Mouse (Mus musculus): Measurements from ENCODE around the gene Alg14.

Gene Alg14

GRCm38 (mm10) chr3:121340321-121340761 is 48.8 kb downstream of the Alg14 start:
- no peak for DNase-seq

- DNase-seq, result peak; percentile 53
These were observed 51.7 kb downstream of the Alg14 start for GRCm38 (mm10) chr3:121343224-121343623.

DNA sequence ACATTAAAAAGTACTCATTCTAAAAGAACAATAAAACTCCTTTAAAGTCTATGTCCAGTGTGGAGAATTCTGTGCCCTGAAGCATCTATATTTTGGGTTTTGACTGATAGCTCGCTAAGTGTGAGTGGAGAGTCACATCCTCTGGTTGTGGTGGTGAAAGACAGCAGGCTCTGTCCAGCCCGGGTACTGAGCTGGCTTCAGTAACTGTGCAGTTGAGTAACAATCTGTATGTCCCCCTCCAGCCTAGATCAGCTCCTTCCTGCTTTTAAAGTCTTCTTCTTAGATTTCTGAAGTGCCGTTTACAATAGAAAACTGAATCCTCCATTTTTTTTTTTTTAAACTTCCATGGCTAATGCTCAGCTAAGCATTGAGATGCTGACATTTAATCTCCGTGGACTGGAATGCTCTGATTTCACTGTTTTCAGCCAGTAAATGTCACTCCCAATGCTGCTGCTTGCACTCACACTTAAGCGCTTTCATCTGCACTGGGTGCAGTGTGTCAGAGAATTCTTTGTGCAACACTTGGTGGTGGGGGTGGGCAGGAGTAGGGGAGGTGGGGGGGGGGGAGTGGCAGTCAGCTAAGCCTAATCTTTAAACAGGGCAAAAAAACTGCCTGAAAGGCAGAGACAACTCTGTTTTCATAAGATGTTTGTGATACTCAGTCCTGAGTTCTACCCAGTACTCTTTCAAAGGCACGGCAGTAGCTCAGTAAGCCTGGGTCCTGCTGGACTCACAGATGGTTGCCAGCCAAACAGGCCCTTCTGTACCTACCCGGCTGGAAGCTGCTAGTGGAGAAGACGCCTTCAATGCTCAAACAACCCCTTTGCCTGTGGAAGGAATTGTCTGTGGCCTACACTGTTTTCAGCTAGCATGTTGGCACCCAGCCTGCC is 52.7 kb downstream of the Alg14 start:
- no peak for DNase-seq

DNA sequence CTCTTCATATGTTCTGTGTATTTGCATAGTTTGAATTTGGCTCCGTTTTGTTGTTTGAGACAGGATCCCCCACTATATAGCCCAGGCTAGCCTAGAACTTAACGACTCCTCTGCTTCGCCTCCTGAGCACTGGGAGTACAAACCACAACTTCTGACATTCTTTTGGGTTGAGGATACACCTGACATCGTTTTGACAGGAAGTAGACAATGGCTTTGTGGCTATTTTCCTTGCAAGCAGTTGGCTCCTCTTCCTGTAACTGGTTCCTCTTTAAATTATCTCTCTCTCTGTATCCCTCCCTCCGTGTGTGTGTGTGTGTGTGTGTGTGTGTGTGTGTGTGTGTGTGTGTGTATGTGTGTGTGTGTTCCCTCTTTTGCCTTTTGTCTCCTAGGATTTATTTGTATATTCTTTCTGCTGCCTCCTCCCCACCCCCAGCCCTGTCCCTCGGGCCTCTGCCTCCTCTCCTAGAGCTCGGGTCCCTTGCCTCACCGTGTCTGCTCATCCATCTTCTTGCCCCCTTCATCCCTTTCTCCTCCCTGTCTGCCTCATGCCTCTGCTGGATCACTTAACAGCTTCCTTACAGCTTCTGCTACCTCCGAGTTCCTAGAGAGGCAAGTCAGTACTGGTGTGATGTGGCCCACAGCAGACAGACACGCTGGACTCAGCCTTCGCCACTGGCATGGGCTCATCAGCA is 53.5 kb downstream of the Alg14 start:
- peak; percentile 58 for DNase-seq

DNA sequence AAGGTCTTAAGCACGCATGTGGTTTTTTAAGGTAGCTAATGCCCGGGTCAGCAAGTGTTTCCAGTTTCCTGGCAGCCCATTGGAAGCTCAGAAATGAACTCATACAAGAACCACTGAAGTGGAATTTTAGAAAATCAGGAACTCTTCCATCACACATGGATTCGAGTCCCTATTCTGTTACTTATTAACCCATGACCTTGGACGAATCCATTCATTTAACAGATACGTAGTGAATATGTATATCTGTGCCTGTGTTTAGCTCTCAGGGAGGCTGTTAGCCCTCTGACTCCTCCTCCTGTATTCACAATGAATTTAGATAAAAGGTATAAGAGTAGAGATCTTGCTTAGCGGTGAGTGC is 54.0 kb downstream of the Alg14 start:
- DNase-seq, result no peak

DNA sequence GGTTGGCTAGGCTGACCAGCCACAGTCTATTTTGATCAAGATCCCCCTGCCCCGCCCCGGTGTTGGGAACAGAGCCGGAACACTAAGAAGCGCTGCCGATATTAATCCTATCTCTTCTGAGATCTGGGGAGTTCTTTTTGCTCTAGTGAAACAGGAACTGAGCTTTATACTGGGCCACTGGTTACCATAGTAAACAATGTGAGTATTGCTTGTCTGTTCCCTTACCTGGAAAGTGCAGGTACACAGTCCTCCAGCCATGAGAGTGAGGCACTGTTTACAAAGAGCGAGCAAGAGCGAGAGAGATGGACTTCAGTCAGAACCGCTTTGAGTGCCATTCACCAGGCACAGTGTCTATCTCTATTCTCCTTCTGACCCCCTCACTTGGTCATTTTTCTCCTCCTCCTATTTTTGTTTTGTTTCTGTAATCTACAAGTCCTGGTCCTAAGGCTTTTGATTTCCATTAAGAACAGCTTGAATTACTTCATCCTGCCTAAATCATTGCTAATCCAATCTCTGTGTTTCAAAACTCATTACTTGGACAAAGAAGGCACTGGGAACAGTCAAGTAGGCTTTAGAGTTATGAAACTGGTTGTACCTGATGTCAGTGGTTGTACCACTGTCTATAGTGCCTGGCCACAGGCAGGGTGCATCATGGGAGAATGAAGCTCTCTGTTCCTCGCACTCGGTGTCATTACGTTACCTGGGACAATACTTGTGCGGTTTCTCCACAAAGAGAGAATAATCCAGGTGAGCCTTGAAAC is 55.1 kb downstream of the Alg14 start:
- DNase-seq, result no peak

DNA sequence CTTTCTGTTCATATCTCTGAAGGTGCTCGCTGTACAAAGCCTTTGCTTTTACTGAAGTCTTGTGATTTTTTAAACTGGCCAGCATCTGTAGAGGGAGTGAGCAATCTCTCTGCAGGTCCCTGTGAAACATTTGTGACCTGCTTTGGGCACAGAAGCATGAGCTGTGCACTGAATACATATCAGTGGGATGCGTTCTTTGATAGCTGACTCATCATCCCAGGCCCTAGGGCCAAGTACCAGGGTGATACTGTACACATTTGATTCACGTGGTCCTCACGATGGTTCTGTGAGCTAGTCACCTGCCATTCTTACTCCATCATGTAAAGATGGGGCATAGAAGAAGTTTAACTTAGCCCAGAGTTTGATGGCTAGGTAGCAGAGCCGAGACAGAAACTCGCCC is 57.2 kb downstream of the Alg14 start:
- DNase-seq, result no peak

DNA sequence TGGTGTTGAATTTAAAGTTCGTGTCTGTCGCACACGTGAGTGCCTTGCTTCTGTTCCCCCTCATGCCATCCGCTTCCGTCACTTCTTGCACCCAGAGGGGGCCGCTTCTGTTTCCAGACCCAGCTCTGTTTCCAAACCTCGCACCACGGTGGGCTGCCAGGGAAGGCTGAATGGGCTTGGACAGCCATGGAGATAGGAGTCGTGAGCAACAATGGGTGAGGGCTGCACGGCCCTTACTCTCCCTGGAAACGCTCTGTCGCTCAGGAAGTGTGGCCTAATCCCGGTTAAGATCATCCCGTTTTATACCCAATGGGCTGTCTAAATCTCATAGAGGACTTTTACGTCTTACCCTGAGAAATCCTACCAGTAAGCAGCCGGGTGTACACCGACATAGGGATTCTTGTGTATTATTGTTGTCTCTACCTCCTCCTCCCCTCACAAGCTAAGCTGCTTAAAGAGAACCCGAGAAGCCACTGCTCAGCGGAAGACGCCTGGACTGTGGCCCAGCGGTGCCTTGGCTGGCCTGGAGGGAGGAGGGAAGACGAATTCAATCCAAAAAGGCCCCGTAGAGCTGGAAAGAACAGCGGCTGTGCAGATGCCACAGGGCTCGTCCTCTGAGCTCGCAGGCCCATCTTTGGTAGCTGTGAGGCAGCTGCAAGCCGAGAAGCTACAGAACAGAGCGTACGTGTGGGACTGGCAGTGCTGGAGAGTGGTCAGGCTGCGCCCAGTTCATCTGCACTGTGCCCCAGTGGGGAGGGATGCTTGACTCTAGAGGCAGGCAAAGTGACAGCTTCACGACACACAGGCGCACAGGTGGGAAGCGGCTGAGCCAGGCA is 58.0 kb downstream of the Alg14 start:
- DNase-seq, result no peak

DNA sequence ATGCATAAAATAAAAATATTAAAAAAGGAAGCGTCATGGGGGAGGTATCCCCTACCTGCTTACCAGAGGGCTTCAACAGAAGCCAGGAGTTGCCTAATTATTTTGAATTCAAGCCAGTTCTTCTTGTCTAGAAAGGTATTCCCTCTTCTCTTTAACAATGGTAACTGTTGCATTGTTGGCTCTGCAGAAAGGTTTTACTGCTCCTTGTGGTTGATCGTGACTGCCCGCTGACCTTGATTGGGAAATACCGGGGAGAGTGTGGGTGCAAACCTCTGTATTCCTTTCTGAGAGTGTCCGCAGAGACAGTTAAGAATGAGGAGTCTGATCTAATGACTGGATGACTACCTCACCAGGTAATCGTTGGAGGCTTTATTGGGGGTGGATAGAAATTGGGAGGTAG is 59.7 kb downstream of the Alg14 start:
- no peak for DNase-seq

GRCm38 (mm10) chr3:121354281-121354680 is 62.7 kb downstream of the Alg14 start:
- DNase-seq, result no peak

DNA sequence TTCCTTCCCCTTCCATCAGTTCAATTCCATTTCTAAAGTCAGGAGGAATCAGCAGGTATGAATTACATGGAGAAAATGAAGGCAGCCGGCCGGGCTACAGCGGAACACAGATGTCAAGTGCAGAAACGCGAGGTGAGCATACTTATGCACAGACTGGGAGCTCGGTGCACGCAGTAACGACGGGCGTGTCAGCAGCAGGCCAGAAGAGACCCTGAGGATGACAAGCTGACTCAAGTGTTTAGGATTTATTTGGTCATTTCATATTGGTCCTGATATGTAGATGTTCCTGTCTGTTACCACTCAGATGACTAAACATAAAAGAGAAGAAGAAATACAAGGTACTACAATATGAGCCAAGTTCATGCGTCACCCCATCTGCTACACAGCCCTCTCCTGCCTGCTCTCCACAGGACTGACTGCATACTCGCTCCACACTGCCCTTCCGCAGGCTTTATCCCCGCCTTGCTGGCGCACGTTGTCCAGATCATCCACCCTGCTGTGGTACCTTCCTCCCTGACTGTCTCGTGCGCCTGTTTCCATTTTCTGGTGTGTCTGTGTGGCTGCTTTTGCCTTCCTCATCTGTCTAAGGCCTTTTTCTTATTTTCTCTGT is 63.4 kb downstream of the Alg14 start:
- no peak for DNase-seq

DNA sequence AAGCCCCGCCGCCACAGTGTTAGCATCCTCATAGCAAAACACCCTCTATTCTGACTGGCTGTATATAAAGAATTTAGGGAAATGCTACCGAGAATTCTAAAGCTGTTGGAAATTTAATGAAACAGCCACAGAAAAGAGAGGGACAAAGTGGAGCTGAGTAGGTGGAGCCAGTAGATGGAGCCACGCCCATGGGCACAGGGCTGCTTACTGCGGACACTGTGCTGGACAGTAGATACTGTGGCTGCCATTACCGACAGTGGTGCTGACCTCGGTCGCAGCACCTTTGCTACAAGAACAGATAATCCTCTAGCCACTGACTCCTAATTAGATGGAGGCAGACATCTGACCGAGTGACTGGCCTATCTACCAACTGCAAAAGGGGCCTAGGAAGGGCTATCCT is 64.0 kb downstream of the Alg14 start:
- DNase-seq, result no peak

- DNase-seq, result no peak
These were observed 64.5 kb downstream of the Alg14 start for GRCm38 (mm10) chr3:121356111-121356510.

GRCm38 (mm10) chr3:121357030-121357429 is 65.5 kb downstream of the Alg14 start:
- DNase-seq, result no peak

- no peak for DNase-seq
These were observed 66.7 kb downstream of the Alg14 start for GRCm38 (mm10) chr3:121358285-121358684.

- DNase-seq, result no peak
These were observed 67.3 kb downstream of the Alg14 start for GRCm38 (mm10) chr3:121358850-121359249.

GRCm38 (mm10) chr3:121359272-121359671 is 67.7 kb downstream of the Alg14 start:
- DNase-seq, result no peak

DNA sequence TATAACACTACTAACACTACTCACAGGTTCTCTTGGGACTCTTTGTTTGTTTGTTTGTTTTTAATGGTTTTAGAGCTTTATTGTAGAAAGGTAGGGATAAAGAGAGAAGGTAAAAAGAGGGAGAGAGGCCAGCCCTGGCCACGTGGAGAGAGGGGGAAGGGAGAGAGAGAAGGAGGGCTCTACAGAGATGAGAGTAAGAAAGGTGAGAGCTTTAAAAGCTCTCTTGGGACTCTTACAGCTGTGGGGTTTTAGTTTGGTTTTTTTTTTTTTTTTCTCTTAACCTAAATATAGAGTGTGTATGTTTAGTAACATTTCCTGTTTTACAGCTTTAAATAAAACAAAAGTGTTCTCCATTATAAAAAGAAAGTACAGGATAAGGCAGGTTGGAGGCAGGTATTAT is 70.4 kb downstream of the Alg14 start:
- DNase-seq, result no peak

DNA sequence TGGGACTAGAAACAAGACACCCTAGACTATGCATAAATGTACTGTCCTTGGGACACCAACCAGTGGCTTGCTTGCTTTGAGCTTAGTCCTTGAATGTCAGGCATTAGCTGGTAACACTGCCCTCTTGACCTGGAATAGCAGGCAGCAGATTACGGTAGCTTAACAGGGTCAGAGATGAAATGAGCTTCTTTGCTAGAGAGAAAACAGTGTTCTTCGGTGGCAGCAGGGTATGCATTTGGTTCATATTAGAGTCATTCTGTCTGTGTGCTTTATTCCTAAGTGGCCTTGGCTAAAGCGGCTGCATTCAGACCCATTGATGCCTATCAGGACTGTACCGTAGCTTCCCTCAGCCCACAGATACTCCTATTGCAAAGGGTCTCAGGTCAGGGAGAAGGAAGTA is 72.8 kb downstream of the Alg14 start:
- no peak for DNase-seq

DNA sequence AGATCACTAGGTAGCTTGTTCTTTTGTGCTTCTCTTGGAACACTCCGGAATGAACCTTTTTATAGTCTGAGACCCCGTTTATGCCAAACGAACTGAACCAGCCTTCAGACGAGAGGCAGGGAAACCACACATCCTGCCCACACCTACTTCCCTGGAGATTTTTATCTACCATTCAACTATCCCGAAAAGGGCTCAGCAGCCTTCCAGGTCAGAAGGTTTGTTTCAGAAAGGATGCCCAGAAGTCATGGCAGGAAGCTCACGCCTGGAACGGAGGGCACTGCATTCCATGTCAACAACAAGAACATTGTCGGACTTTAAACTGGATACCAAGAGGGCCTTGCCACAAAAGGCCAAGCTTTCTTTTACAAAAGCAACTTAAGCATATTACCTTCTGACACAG is 73.6 kb downstream of the Alg14 start:
- DNase-seq, result no peak

GRCm38 (mm10) chr3:121368616-121369015 is 77.0 kb downstream of the Alg14 start:
- DNase-seq, result no peak

DNA sequence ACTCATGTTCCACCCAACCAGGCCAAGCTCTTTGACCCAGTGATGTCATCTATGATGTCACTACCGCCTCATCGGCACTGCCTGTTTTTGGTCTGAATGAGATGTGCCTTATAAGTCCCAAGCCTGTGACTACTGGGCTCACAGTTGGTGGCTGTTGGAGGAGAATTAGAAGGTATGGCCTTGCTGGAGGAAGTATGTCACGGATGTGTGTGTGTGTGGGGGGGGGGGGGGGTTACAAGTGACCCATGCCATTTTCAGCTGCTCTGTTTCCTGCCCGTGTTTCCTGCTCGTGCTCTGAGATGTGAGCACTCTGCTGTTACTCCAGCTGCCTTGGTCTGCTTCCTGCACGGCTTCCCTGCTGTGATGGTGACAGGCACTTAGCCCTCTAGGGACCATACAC is 77.9 kb downstream of the Alg14 start:
- DNase-seq, result peak; percentile 63
